Mouse (Mus musculus) testis, adult 2 months (tissue): ENCODE measurements at regions not wholly inside any gene's neighbourhood (a gene's known extent, or its start where the extent isn't known, plus 50 kb on each side); places are given as distances from the start of the nearest gene placed in this dataset.

Experiments used
- CTCF ChIP-seq: fragments of 200-500 bp; IDR thresholded peaks from 2 replicates; pipeline ENCODE4 v1.5.1; 2012; ENCODE audit warnings: low read depth, mild to moderate bottlenecking, inconsistent platforms, low read length, moderate library complexity; ENCODE audit not compliant: control insufficient read depth, insufficient read depth, insufficient replicate concordance
- POLR2A ChIP-seq: fragments of 200-500 bp; IDR thresholded peaks from 2 replicates; pipeline ENCODE4 v1.6.1; 2012; ENCODE audit warnings: low read depth, mild to moderate bottlenecking, inconsistent platforms, low read length, moderate library complexity; ENCODE audit not compliant: control insufficient read depth

- TF ChIP-seq CTCF (no peak), POLR2A (no peak)
These were observed 62.6 kb upstream of the Zfp706 start for GRCm38 (mm10) chr15:37070188-37070587.
